Mouse (Mus musculus): ENCODE results near the gene Olfr875. TPM values are rescaled to one million over a fixed set of nuclear protein-coding genes. Genes with fewer than 3 reads are reported as not detected.

Gene Olfr875
- not detected in 2 replicates for polyA plus RNA-seq (2012; rRNA removed)

GRCm38 (mm10) chr9:37771759-37772158, at the start of gene Olfr875:
TSS of gene Olfr875 (plus strand) at chr9:37771857.

GRCm38 (mm10) chr9:37744806-37745205, 26.9 kb upstream of the Olfr875 start, which contains the start of gene Olfr874:
TSS of gene Olfr874 (plus strand) at chr9:37745106.

GRCm38 (mm10) chr9:37802731-37803130, 31.1 kb downstream of the Olfr875 start, which contains the start of gene Olfr876:
TSS of gene Olfr876 (plus strand) at chr9:37803031.

Other genes with a start within 250 kb of the Olfr875 start
- 17.7 and 18.0 TPM in 2 replicates for gene Esam, start 243.8 kb upstream of the Olfr875 start, polyA plus RNA-seq (2012; rRNA removed)
- 21.1 and 23.2 TPM in 2 replicates for gene Vsig2, start 232.6 kb upstream of the Olfr875 start, polyA plus RNA-seq (2012; rRNA removed)
- gene Nrgn, start 219.0 kb upstream of the Olfr875 start, polyA plus RNA-seq (2012; rRNA removed): 3.7 and 5.8 TPM in 2 replicates
- 5.5 and 5.8 TPM in 2 replicates for gene Siae, start 216.2 kb upstream of the Olfr875 start, polyA plus RNA-seq (2012; rRNA removed)
- gene Spa17, start 158.1 kb upstream of the Olfr875 start, polyA plus RNA-seq (2012; rRNA removed): 0.37 TPM in 1 of 2 replicates, not detected in the other
- 52.3 and 57.9 TPM in 2 replicates for gene Tbrg1, start 114.5 kb upstream of the Olfr875 start, polyA plus RNA-seq (2012; rRNA removed)
- not detected in 2 replicates for gene Panx3, start 102.6 kb upstream of the Olfr875 start, polyA plus RNA-seq (2012; rRNA removed)
- gene Olfr160, start 55.6 kb upstream of the Olfr875 start, polyA plus RNA-seq (2012; rRNA removed): not detected in 2 replicates
- not detected in 2 replicates for gene Olfr874, start 26.8 kb upstream of the Olfr875 start, polyA plus RNA-seq (2012; rRNA removed)
- not detected in 2 replicates for gene Olfr876, start 31.2 kb downstream of the Olfr875 start, polyA plus RNA-seq (2012; rRNA removed)
- not detected in 2 replicates for gene Olfr877, start 82.4 kb downstream of the Olfr875 start, polyA plus RNA-seq (2012; rRNA removed)
- gene Olfr145, start 124.9 kb downstream of the Olfr875 start, polyA plus RNA-seq (2012; rRNA removed): not detected in 2 replicates
- not detected in 2 replicates for gene Olfr878, start 146.0 kb downstream of the Olfr875 start, polyA plus RNA-seq (2012; rRNA removed)
- not detected in 2 replicates for gene Olfr881, start 220.0 kb downstream of the Olfr875 start, polyA plus RNA-seq (2012; rRNA removed)

All from colon, adult 2 months (tissue).